Mouse (Mus musculus): ENCODE data around the gene Lpp.

Lpp gene

GRCm38 (mm10) chr16:24788973-24789372 is 395.7 kb downstream of the Lpp start:
- DNase-seq (ENCODE audit: low read depth in 1 of 2, low spot score in 2 of 2), result no peak

- no peak for DNase-seq (ENCODE audit: low read depth in 1 of 2, low spot score in 2 of 2)
Observed at GRCm38 (mm10) chr16:24791387-24791786, 398.1 kb downstream of the Lpp start.

DNA sequence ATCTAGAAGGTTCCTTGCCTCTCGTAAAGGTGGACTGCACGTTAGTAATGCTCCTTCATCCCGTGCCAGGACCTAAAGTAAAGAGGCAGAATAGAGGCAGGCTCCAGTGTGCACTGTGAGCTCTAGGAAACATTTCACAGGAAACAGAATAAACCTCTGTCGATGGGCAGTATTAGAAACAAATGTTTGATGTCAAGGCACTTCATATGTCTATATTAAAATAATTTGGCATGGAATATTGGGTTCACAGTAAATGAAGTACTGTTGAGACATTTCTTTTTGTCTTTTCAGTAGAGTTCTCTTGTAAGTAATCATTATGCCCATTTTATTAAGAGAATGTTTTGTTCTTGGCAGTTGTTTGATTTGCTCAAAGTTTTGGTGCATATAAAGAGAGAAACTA is 398.7 kb downstream of the Lpp start:
- no peak for DNase-seq (ENCODE audit: low read depth in 1 of 2, low spot score in 2 of 2)

- no peak for DNase-seq (ENCODE audit: low read depth in 1 of 2, low spot score in 2 of 2)
Observed at GRCm38 (mm10) chr16:24792836-24793235, 399.5 kb downstream of the Lpp start.

- DNase-seq (ENCODE audit: low read depth in 1 of 2, low spot score in 2 of 2), result no peak
Observed at GRCm38 (mm10) chr16:24794665-24795064, 401.4 kb downstream of the Lpp start.

- DNase-seq (ENCODE audit: low read depth in 1 of 2, low spot score in 2 of 2), result no peak
Observed at GRCm38 (mm10) chr16:24801355-24801754, 408.0 kb downstream of the Lpp start.

DNA sequence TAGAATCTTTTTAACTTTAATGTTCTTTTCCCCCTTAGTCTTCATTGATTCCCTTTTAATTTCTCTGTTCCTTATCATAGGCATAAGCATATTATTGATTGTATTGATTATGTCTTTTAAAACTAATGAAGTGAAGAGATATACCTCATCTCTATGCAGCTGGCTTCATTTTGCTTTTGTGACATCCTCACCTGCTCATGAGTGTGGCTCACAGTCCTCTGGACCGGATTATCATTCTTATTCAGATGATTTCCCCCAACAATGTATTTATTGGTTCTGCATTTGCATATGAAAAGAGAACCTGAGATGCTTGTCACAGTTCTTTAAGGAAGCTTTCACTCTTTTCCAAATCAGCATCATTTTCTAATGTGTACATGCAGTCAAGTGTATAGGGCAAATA is 408.5 kb downstream of the Lpp start:
- DNase-seq (ENCODE audit: low read depth in 1 of 2, low spot score in 2 of 2), result no peak

- DNase-seq (ENCODE audit: low read depth in 1 of 2, low spot score in 2 of 2), result no peak
Observed at GRCm38 (mm10) chr16:24806093-24806492, 412.8 kb downstream of the Lpp start.

GRCm38 (mm10) chr16:24807565-24807964 is 414.3 kb downstream of the Lpp start:
- DNase-seq (ENCODE audit: low read depth in 1 of 2, low spot score in 2 of 2), result no peak

- DNase-seq (ENCODE audit: low read depth in 1 of 2, low spot score in 2 of 2), result no peak
Observed at GRCm38 (mm10) chr16:24809811-24810210, 416.5 kb downstream of the Lpp start.

- DNase-seq (ENCODE audit: low read depth in 1 of 2, low spot score in 2 of 2), result no peak
Observed at GRCm38 (mm10) chr16:24816621-24817020, 423.3 kb downstream of the Lpp start.

- no peak for DNase-seq (ENCODE audit: low read depth in 1 of 2, low spot score in 2 of 2)
Observed at GRCm38 (mm10) chr16:24817381-24817780, 424.1 kb downstream of the Lpp start.

GRCm38 (mm10) chr16:24819127-24819526 is 425.8 kb downstream of the Lpp start:
- DNase-seq (ENCODE audit: low read depth in 1 of 2, low spot score in 2 of 2), result no peak

DNA sequence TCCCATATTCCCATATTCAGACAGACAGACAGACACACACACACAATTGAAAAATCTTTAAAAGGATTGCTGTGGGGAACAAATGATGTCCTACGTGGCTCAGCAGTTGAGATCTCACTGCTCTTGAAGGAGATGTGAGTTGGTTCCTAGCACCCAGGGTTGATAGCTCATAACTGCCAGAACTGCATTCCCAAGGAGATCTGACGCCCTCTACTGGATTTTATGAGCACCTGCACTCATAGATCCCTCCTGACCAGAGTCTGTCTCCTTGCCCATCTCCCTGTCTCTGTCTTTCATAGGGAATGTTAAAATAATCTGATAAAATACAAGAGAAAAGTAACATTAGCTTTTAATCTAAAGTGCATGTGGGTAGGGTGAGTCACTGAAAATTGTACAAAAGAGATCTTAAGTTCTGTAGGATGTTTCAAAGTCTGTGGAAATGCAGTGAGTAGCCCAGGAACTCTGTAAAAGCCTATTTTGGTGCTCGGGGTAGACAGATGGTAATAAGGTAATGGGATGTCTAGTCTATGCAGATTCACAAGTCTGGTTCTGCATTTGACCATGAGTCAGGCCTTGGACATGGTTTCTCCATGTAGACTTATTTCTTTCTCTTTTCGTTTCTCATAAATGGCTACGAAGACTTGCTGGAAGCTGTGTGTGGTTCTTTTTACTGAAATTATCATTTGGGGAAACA is 429.0 kb downstream of the Lpp start:
- no peak for DNase-seq (ENCODE audit: low read depth in 1 of 2, low spot score in 2 of 2)

GRCm38 (mm10) chr16:24822918-24823317 is 429.6 kb downstream of the Lpp start:
- DNase-seq (ENCODE audit: low read depth in 1 of 2, low spot score in 2 of 2), result no peak

GRCm38 (mm10) chr16:24826390-24826789 is 433.1 kb downstream of the Lpp start:
- DNase-seq (ENCODE audit: low read depth in 1 of 2, low spot score in 2 of 2), result peak; percentile 19 to 30

- no peak for DNase-seq (ENCODE audit: low read depth in 1 of 2, low spot score in 2 of 2)
Observed at GRCm38 (mm10) chr16:24828207-24828803, 435.0 kb downstream of the Lpp start.

- no peak for DNase-seq (ENCODE audit: low read depth in 1 of 2, low spot score in 2 of 2)
Observed at GRCm38 (mm10) chr16:24829860-24830259, 436.6 kb downstream of the Lpp start.

DNA sequence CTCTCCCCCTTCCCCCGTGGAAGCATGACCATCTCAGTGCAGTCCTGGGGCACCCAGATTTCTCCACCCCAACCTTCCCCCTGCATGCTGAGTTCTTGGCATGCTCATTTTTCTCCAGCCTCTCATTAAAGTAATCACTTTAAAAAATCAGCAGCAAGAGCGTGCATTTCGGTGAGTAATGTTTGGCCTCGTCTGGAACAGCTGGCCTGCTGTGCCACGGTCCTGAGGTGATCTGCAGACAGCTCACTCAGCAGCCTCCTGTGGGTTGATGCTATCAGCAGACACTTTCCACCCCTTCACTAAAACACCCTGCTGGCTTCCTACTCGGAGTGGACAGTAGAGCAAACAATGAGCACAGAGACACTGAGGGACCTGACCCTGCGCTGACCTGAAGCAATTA is 437.6 kb downstream of the Lpp start:
- DNase-seq (ENCODE audit: low read depth in 1 of 2, low spot score in 2 of 2), result no peak

DNA sequence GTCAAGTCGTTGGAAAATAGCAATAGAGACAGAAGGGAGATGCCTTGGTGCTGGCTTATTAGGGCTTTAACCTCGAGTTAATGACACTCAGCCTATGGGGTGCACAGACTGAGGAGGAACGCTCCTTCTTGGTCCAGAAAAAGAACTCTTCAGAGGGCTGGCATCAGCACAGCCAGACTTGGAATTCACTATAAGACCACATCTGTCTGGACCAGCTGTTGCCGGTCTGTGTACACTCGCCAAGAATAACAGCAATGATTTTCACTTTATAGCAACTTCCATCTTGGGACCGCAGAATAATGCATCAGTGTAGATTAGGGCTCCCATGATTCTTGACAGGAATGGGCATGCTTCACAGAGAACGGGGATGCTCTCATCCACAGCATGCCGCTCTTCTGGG is 439.9 kb downstream of the Lpp start:
- DNase-seq (ENCODE audit: low read depth in 1 of 2, low spot score in 2 of 2), result no peak

DNA sequence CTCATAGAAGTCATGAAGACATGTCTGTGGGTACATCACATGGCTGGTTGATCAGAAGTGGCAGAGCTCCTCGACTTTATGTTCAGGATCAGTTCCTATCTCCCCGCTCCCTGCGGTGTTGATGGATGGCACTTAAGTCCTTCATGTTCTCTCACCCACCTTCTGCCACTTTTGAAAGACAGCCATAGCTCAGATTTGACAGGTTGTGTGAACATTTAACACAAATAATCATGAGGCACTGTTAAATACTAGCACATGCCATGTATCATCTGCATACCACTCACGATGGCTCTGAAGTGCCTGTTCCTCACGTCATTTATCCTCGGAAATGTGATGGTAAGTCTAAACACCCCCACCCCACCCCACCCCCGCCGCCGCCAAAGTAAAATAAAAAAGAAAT is 441.2 kb downstream of the Lpp start:
- DNase-seq (ENCODE audit: low read depth in 1 of 2, low spot score in 2 of 2), result no peak

GRCm38 (mm10) chr16:24836550-24836949 is 443.2 kb downstream of the Lpp start:
- no peak for DNase-seq (ENCODE audit: low read depth in 1 of 2, low spot score in 2 of 2)

GRCm38 (mm10) chr16:24839018-24839417 is 445.7 kb downstream of the Lpp start:
- DNase-seq (ENCODE audit: low read depth in 1 of 2, low spot score in 2 of 2), result no peak

Data from monocyte, adult 2 months (primary cell).